Mouse (Mus musculus) c-Kit-negative CD71-positive TER-119-positive erythroid progenitor cells, embryonic 14.5 days (primary cell): ENCODE results near the gene Mark3.
"Not testable (repeated sequence)": the region's sequence is repeated elsewhere in the genome, so short reads cannot be mapped to it uniquely, and the experiment has no call there.

Experiments
- DNase-seq: peaks from one replicate; pipeline ENCODE4 v3.0.0-alpha.2; 2013; ENCODE audit warnings: low read depth, low spot score

Mark3 gene

DNA sequence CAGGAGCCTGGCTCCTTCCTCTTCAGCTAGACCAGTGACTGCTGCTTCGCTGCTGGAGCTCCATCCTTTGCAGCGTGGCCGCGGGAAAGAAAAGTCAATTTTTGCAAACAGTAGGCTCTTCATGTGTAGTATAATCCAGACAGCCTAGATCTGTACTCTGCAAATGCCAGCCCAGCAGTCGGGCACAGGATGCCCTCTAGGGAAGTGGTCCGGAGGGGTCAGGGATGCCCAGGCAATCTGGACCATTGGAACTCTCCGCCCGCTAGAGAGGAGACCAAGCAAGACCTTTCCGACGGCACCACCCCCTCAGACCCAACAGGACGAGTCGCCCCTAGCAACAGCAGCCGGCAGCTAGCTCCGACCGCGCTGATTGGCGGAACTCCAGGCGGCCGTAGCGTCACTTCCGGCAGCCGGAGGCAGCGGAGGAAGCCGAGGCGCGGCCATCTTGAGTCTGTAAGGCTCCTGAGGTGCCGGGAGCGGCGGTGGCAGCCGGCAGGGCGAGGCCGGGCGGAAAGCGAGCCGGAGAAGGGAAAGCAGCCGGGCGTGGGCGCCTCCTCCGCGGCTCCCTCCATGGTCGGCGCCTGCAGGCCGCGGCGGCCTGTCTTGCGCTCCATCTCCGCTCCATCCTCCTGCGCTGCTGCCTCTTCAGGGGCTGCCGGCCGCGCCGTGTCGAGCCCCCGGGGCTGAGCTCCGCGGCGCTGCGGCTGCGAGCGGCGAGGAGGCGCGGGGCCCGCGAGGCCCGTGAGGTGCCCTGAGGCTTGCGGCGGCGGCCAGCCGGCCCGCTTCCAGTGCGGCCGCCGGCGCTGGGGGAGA, at the start of gene Mark3:
TSS of gene Mark3 (plus strand) at position 450 of the 813 bp plus-strand sequence.
- peak; percentile 89 for DNase-seq

DNA sequence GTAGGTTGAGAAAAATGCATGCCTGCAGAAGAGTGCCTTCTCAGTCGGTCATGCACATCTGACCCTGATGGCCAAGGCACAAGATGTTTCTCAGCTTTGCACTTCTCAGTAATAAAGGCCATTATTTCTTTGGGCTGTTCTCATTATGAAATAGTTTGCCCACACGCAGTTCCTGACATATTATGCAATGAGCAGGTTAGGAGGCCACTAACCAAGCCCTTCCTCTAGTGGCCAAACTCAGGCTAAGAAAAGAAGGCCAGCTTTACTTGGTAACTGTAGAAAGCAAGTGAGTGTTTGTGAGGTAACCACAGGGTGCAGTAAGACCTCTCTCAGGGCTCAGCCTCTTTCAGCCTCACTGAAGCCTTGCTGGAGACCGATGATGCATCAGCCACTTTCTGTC, 49.4 kb upstream of the Mark3 start:
- DNase-seq = no peak

- no peak for DNase-seq
Measured at GRCm38 (mm10) chr12:111527643-111528281, 46.6 kb upstream of the Mark3 start.

DNA sequence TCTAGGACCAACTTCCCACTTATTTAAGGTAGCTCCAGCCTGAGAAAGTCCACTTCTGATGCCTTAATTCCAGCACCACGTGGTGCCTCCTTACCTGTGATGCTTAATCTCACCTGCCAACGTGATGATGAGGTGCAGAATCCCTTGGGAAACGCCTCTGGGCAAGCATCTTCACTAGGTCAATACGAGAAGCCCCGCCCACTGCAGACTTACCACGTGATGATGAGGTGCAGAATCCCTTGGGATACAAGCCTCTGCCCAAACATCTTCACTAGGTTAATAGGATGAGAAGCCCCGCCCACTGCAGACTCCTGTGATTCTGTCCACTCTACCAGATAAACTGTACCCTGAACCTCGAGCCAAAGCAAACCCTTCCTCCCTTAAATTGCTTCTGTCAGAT, 45.1 kb upstream of the Mark3 start:
- DNase-seq = no peak

DNA sequence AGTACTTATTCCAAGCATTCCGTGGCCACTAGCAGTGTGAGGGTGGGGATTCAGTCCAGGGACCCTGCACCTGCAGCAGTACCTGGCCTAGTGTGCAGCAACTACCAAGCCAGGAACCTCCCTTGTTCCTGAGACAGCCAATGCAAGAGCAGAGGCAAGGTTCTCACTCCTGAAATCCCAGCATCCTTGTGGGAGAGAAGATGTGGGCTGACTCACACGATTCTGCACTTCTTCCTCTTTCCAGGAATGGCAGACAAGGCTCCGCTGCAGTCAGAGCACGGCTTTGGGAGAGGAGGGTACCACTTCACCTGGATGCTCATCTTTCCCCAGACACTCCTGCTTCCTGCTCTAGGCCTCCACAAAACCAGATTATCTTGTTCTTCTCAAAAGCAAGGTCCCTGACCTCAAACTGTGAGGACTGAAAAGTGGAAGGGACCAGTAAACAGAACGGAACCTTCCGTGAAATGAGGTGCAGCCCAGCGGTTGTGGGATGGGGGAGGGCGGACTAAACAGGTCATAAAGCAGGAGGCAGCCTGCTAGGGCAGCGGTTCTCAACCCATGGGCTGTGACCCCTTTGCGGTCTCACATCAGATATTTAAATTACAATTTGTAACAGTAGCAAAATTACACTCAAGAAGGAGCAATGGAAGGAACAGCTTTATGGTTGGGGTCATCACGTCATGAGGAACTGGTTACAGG, 41.1 kb upstream of the Mark3 start:
- no peak for DNase-seq

- peak; percentile 69 for DNase-seq
Measured at GRCm38 (mm10) chr12:111535281-111535680, 39.0 kb upstream of the Mark3 start.

GRCm38 (mm10) chr12:111535762-111536161, 38.6 kb upstream of the Mark3 start:
- no peak for DNase-seq

DNA sequence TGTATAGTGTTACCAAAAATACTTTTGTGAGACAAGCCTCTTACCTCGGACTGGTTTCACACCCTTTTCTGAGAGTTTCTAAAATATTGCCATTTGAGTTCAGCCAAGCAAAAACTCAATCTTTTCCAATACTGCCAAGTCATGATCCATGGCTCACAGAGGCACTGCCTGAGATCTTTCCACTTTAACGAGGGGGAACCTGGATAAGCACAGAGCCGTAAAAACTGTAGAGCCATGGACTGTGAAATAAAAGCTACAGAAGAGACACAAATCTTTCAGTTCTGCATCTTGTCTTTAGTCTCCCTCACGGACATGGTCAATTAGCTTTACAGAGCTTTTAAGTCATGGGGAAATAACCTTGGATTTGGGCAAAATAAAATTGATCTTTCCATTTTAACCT, 37.6 kb upstream of the Mark3 start:
- peak; percentile 40 for DNase-seq

GRCm38 (mm10) chr12:111537341-111537740, 37.0 kb upstream of the Mark3 start:
- peak; percentile 41 for DNase-seq

GRCm38 (mm10) chr12:111537796-111538291, 36.5 kb upstream of the Mark3 start, which contains the start of gene Eif5:
Gene Eif5 (plus strand): TSS chr12:111538016.
- DNase-seq = peak; percentile 97

- DNase-seq = peak; percentile 64
Measured at GRCm38 (mm10) chr12:111538292-111539040, 35.9 kb upstream of the Mark3 start.

- DNase-seq = no peak
Measured at GRCm38 (mm10) chr12:111539041-111539345, 35.3 kb upstream of the Mark3 start.

DNA sequence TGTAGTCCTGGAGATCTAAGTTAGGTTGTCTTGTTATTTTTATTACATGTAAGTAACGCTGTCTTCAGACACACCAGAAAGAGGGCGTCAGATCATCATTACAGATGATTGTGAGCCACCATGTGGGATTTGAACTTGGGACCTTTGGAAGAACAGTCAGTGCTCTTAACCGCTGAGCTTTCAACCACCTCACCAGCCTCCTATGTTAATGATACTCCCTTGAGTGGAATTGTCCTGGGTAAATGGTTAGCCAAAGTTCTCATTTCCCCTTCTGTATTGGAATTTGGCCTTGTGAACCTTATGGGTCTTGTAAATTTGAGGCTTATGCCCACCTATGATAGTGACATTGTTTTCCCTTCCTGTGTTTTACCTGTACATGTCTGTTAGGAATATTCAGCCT, 27.3 kb upstream of the Mark3 start:
- DNase-seq = no peak

- DNase-seq = no peak
Measured at GRCm38 (mm10) chr12:111548555-111549289, 25.6 kb upstream of the Mark3 start.

- no peak for DNase-seq
Measured at GRCm38 (mm10) chr12:111550679-111551078, 23.6 kb upstream of the Mark3 start.

DNA sequence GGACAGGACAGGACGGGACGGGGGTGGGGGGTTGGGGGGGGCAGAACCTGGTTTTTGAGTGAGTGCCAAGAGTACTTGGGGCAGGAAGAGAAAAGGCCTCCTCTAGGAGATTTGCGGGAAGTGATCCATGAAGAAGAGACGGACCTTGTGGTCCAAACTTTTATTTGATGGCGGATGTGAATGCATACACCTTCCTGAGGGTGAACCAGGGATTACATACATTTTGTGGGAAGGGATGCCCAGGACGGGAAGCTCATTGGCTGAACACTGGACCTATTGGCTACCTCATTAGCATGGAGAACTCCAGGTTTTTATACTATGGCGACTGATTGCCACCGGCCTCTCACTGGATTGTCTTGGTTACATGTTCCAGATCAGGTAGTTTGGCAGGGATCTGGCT, 22.0 kb upstream of the Mark3 start:
- no peak for DNase-seq

GRCm38 (mm10) chr12:111555357-111555756, 19.0 kb upstream of the Mark3 start:
- no peak for DNase-seq

GRCm38 (mm10) chr12:111555893-111556292, 18.4 kb upstream of the Mark3 start:
- not testable (repeated sequence) for DNase-seq

DNA sequence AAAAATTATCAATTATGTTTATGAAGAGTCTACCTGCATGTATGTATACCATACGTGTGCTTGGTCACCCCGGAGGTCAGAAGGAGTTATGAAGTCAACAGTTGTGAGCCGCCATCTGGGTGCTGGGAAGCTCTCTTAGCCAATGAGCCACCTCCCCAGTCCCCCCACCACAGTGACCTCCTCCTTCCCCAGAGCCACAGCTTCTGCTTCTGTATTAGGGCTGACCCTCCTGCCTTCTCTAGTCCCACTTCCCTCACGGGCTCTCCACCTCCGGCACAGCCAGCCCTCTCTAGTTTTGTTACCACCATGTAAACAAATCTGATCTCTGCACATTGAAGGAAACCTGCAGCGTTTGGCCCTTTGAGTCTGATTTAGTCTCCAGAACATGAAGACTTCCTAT, 16.8 kb upstream of the Mark3 start:
- no peak for DNase-seq

DNA sequence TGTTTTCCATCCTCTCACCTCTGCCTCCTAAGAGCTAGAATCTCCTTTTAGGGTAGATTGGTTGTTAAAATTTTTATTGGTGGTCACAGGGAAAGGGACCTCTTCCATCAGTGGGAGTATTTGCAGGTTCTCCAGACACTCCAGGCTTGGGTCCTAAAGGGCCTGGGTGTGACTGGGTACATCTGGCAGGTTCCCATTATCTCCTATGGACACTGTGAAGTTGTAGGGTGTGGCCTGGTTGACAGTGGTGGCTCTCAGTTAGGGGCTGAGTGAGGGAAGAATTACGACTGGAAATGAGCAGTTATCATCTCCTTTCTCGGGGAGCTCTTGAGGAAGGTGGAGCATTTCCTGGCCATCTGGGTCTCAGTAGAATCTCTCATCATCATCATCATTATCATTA, 15.7 kb upstream of the Mark3 start:
- DNase-seq = peak; percentile 60

DNA sequence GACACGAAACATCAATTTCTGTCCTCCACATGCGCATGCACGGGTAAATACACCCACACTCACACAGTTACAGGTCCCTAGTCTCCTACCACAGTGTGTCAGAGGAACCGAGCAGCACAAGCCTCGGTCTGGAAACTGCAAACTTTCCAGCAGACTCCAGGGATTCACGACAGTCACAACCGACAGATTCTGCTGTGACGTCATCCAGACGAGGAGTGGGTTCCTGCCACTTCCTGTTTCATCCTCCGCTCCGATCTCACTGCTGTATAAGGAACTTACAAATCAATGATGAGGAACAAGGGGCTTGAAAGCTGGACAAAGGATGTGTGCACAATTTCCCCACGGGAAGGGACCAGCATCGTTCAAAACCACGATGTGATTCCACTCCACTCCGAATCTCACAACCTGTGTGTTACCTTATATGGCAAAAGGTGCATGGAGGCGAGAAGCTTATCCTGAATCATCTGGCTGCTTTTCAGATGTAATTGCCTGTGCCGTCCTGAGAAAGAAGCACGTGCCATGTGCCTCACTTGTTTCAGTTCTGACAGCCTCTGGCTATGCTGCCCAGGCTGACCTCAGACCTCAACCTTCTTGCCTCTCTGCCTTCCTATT, 14.6 kb upstream of the Mark3 start:
- DNase-seq = no peak
